Mouse (Mus musculus) fibroblast of lung, adult 2 months (primary cell): ENCODE results near the gene Acbd5.
A peak's percentile ranks its signal among the peaks of the same experiment; 100 is the strongest.

Source experiments
- DNase-seq: peaks from one replicate; pipeline ENCODE4 v3.0.0-alpha.2; 2011; ENCODE audit warnings: low read depth

Gene Acbd5

GRCm38 (mm10) chr2:23068894-23069744 is 1.2 kb downstream of the Acbd5 start:
- DNase-seq, result peak; percentile 68

GRCm38 (mm10) chr2:23070491-23070890 is 2.5 kb downstream of the Acbd5 start:
- DNase-seq, result no peak

DNA sequence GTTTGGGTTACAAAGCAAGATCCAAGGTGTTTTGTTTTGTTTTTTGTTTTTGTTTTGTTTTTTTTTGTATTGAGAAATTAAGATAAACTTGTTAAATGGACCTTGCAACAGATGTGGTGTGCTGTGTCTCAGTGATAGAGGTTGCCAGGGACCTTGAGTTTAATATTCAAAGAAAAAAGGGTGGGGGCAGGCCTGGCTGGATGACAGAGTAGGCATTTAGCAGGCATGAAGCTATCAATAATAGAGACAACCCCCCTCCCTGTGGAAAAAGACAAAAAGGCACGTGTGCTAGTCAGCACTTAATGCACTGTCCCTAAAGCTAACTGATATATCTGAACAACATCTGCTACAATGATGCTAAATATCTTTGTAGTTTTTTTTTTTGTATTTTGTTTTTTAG is 3.4 kb downstream of the Acbd5 start:
- DNase-seq, result no peak

DNA sequence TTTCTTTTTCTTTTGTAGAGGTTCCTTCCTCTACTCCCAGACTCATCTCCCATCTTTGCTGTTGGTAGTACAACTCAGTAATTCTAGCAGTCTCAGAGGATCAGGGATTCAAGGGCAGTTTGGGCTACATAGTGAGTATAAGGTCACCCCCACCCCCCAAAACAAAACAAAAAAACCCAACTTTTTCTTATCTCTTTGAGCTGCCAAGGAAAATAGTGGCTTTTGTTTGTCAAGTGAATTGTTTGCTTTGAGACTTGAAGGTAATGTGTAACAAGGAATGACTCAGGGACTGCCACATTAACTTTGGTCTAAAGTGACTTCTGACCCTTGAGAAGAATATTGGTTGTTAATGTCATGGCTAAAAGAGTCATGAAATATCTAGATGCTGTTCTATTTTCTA is 7.9 kb downstream of the Acbd5 start:
- DNase-seq, result no peak

DNA sequence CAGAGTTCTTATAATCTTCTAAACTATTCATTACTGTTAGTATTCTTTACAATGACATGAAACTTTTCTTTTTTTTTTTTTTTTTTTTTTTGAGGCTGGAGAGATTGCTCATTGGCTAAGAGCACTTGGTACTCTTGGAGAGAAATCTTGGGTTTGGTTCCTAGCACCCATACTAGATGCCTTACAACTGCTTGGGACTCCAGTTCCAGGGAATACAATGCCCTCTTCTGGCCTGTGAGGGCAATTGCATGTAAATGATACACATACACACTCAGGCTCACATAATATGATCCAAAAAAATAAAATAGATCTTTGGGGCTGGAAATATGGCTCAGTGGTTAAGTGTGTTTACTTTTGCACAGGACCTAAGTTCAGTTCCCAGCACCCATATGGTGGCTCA is 8.8 kb downstream of the Acbd5 start:
- DNase-seq, result no peak

DNA sequence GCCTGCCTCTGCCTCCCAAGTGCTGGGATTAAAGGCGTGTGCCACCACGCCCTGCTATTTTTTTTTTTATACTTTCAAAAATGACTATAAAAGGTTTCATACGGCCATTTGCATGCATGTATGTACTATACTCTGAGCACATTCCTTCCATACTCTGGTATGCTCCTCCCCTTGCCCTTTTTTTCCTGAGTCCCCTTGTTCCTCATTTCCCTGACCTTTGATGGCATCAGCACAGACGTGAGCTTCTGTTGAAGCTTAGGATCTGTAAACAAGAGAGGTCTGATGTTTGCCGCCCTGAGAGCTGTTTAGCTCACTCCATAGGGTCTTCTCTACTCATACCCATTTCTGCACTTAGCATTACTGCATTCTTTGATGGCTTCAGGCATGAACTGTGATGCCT is 9.7 kb downstream of the Acbd5 start:
- DNase-seq, result no peak

DNA sequence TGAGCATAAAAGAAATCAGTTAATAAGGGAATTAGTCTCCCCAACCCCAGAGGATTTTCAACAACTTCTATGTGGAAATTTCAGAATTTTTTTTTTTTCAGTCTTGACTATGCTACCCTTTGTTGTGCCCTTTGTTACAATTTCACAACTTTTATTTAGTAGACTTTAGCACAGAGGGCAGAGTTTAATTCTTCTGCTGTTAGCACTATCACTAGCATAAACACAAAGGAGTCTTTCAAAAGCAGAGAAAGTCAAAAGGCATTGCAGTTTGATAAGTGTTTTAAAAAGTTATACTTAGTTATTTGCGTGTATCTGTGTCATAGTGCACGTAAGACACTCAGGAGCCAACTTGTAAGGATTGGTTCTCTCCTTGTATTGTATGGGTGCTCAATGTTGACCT is 10.6 kb downstream of the Acbd5 start:
- DNase-seq, result no peak

DNA sequence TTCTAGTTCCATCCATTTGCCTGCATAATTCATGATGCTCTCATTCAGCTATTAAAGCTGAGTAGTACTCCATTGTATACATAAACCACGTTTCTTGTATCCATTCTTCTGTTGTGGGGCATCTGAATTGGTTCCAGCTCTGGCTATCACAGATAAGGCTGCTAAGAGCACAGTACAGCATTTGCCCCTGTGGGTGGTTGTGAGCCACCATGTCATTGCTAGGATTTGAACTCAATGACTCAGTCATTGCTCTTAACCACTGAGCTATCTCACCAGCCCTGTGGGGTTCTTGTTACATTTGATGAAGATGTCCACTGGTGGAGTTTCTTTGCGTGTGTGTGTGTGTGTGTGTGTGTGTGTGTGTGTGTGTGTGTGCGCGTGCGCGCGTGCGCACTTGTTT is 16.6 kb downstream of the Acbd5 start:
- no peak for DNase-seq

DNA sequence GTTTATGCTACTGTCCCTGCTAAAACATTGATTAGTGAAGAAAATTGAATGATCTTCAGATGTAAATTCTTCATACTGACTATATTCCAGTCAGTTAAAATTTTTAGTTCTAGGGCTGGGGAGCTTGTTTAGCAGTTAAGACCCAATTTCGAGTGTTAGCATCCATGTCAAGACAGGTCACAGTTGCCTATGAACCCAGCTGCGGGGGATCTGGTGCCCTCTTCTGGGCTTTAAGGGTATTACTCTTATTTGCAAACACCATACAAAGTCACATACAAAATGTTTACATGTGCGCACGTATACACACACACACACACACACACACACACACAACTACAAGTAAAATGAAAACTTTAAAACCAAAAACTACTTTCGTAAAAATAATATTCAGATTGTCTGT is 24.2 kb downstream of the Acbd5 start:
- DNase-seq, result peak; percentile 19

DNA sequence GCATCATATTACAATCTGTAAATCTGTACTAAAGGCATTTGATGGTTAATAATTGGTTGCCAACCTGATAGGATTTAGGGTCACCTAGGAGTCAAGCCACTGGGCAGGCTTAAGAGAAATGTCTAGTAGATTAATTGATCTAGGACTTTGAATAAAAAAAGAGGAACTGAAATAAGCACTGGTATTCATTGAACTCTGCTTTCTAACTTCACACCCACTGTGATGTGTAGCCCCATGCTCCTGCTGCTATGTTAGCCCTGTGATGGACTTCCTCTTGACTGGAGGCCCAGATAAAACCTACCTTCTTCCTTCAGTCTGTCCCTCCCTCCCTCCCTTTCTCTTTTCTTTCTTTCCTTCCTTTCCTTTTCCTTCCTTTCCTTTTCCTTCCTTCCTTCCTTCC is 29.1 kb downstream of the Acbd5 start:
- DNase-seq, result no peak

DNA sequence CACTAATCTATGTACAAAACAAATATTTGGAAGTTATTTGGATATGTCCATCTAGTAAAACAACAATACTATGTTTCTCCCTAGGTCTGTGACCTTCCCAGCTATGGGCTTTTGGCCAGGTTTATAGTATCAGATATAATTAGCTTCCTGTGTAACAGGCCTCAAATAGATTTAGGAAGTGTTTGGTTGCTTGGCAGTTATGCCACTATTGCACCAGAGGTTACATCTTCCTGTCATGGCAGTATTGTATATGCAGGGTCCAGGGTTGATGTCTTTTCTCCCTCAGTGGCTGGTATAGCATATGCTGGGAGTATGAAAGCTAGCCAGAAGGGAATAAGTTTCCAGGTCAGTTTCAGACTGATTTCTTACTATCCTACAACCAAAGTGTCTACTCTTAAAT is 34.3 kb downstream of the Acbd5 start:
- no peak for DNase-seq

DNA sequence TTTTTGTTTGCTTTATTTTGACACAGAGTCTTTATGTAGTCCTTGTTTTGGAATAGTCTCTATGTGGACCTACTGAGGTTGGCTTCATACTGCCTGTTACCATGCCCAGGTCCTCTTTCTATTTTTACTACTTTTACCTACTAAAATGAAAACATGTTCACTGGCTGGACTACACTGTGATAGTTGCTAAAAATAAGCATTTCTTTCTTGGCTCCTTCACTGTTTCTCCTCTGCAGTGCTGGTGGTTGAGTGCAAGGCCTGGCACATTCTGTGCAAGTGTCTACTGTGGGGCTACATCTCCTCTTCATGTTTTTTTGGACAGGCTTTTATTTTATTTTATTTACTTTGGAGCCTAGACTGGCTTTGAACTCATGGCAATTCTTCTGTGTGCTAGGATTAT is 51.6 kb downstream of the Acbd5 start:
- no peak for DNase-seq

DNA sequence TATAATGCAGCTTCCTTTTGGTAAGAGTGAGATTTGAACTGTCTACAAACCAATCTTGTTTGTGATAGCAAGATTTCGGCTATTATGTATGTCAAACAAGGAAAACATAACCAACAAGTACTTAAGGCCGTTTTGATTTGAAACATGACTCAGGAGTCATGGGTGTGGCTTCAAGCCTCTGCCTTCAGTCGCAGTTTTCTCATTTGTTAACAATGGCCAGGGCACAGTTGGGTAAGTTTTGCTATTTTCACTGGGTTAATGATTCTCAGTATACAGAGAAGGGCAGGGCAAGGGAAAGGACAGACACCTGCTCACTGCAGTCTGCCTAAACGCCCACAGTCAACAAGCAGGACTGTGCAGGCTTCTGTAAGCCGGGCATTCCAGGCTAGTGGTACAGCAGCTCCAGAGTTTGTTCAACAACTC is 87.2 kb downstream of the Acbd5 start:
- no peak for DNase-seq

DNA sequence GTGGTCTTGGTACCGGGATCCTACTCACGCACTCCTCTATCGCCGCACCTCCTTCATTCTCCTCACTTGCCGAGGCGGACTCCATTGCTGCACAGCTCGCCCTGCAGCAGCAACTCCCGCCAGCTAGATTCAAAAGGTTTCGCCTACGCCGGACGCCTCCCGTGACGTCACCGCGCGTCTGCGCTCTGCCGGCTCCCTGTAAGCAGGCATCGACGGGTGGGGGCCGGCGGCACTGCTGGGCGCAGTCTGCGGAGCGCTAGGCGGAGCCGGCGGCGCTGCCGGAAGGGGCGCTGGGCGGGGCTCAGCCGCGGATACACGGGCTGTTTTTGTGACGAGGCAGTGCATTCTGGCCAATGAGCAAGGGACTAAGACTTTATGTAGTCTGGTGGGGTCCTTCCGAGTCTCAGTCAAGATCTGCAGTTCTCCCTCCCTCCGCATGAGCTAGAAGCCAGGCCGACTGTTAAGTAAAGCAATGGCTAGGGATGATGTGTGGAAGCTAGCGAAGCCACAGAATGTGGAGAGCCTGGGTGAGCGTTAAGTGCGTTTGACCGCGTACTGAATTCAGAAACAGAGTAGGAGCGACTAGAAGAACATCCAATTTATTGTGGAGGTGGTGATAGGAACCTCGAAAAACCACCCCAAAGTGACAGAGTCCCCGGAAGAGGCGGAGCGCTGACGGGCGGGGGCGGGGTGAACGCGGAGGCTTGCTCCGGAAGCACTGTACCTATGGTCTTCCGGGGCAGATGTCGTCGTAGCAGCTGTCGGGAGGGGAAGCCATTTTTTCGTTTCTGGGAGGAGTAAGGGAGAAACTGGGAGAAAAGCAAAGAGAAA is 88.0 kb downstream of the Acbd5 start, which contains the start of the genes Mastl and Yme1l1:
Mastl (minus strand) TSS at position 248 of the 831 bp plus-strand sequence.
Yme1l1 (plus strand) TSS at position 593 of the 831 bp plus-strand sequence.
- peak; percentile 96 for DNase-seq

- DNase-seq, result no peak
Measured at GRCm38 (mm10) chr2:23156608-23157081, 88.7 kb downstream of the Acbd5 start.
